Mouse (Mus musculus) small intestine, adult 2 months (tissue): Measurements from ENCODE around the gene Rnf181. TPM values are rescaled to one million over a fixed set of nuclear protein-coding genes. Genes with fewer than 3 reads are reported as not detected.

ENCODE experiments used
- H3K27ac ChIP-seq: fragments of 200-500 bp; 2 replicates; pipeline ENCODE4 v1.5.1; 2012; ENCODE audit warnings: low read depth, low read length, control low read depth, inconsistent platforms; ENCODE audit not compliant: insufficient read depth
- H3K27me3 ChIP-seq: fragments of 200-500 bp; 2 replicates; pipeline ENCODE4 v1.6.1; 2012; ENCODE audit warnings: mild to moderate bottlenecking, moderate library complexity, low read length, inconsistent platforms; ENCODE audit not compliant: control insufficient read depth, insufficient read depth
- H3K36me3 ChIP-seq: fragments of 200-500 bp; 2 replicates; pipeline ENCODE4 v1.6.1; 2012; ENCODE audit warnings: mild to moderate bottlenecking, low read length, control low read depth, inconsistent platforms; ENCODE audit not compliant: control insufficient read depth, insufficient read depth
- H3K4me1 ChIP-seq: fragments of 200-500 bp; 2 replicates; pipeline ENCODE4 v1.6.1; 2012; ENCODE audit warnings: low read length, inconsistent platforms, mixed read lengths; ENCODE audit not compliant: control insufficient read depth, insufficient read depth, insufficient read length
- H3K4me3 ChIP-seq: fragments of 200-500 bp; 2 replicates; pipeline ENCODE4 v1.5.1; 2012; ENCODE audit warnings: low read depth, mild to moderate bottlenecking, control low read depth, inconsistent platforms, low read length, moderate library complexity
- CTCF ChIP-seq: fragments of 200-500 bp; IDR thresholded peaks from 2 replicates; pipeline ENCODE4 v1.5.1; 2012; ENCODE audit warnings: low read depth, mild to moderate bottlenecking, control low read depth, inconsistent platforms, low read length, moderate library complexity, mixed read lengths; ENCODE audit not compliant: insufficient replicate concordance, insufficient read length; ENCODE audit errors: extremely low read depth
- POLR2A ChIP-seq: fragments of 200-500 bp; IDR thresholded peaks from 2 replicates; pipeline ENCODE4 v1.6.1; 2012; ENCODE audit warnings: low read depth, mild to moderate bottlenecking, control low read depth, inconsistent platforms, low read length, moderate library complexity
- WGBS: fragments of 180-500 bp; shearing (Covaris S2); methylation state at CpG from one replicate; pipeline ENCODE4 v1.1.7; 2018; 5-methylcytosine and 5-hydroxymethylcytosine counted together
- polyA plus RNA-seq: library from polyadenylated mRNA; depleted of rRNA; stranded (reverse); fragments of >200 nt; gene quantifications from 2 replicates; pipeline ENCODE4 v1.2.3, GENCODE M21; 2012

The Rnf181 gene
- polyA plus RNA-seq, 1 experiment, result 97.6 TPM

DNA sequence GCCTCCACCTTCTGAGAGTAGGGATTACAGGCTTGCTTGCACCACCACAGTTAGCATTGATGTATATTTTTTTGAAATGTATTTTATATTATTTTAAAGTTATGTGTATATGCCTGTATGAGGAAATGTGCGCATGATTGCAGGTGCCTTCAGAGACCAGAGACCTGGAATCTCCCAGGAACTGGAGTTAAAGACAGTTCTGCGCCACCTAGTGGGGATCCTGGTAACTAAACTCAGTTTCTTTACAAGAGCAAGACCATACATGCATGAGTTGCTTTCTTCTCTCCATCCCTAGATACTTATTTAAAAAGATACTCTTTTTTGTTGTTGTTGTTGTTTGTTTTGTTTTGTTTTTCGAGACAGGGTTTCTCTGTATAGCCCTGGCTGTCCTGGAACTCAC lies 42.8 kb upstream of the Rnf181 start:
- H3K4me1 ChIP-seq, result no peaks in the 10 kb centered on the region
- no peak overlapping the region for H3K4me3 ChIP-seq
- no peak overlapping the region for H3K27ac ChIP-seq
- TF ChIP-seq CTCF (peak; percentile 35; the same call in 1 of the 2 replicates), POLR2A (no peak)
- 8% methylated on average over 3 of the region's 3 CpGs for WGBS
- H3K36me3 ChIP-seq, result no peaks in the 10 kb centered on the region
- no peaks in the 10 kb centered on the region for H3K27me3 ChIP-seq

GRCm38 (mm10) chr6:72407119-72407518 lies 40.4 kb upstream of the Rnf181 start:
- no peaks in the 10 kb centered on the region for H3K36me3 ChIP-seq
- no peaks in the 10 kb centered on the region for H3K4me1 ChIP-seq
- WGBS, result 6% methylated on average over 5 of the region's 5 CpGs
- TF ChIP-seq CTCF (peak; percentile 95), POLR2A (no peak)
- H3K27me3 ChIP-seq, result no peaks in the 10 kb centered on the region
- no peak overlapping the region for H3K4me3 ChIP-seq
- no peak overlapping the region for H3K27ac ChIP-seq

DNA sequence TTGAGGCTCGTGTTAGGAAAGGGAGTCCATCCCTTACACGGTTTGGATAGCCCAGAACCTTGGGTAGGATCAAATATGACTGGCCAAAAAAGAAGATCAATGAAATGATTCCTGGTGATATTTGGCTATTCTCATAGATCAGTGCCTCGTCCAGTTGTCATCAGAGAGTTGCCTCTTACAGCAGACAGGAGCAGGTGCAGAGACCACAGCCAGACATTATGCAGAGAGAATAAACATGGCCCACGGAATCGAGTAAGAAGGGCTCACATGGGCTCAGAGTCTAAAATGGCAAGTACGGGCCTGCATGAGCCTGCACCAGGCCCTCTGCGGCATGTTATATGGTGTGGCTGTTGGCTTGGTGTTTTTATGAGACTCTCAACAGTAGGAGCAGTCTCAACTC lies 38.6 kb upstream of the Rnf181 start:
- TF ChIP-seq CTCF, result no peak
- no peak for TF ChIP-seq POLR2A
- WGBS, result 83% methylated on average over 7 of the region's 7 CpGs
- no peaks in the 10 kb centered on the region for H3K27me3 ChIP-seq
- no peak overlapping the region for H3K27ac ChIP-seq
- H3K36me3 ChIP-seq, result no peaks in the 10 kb centered on the region
- no peaks in the 10 kb centered on the region for H3K4me1 ChIP-seq
- H3K4me3 ChIP-seq, result no peak overlapping the region

DNA sequence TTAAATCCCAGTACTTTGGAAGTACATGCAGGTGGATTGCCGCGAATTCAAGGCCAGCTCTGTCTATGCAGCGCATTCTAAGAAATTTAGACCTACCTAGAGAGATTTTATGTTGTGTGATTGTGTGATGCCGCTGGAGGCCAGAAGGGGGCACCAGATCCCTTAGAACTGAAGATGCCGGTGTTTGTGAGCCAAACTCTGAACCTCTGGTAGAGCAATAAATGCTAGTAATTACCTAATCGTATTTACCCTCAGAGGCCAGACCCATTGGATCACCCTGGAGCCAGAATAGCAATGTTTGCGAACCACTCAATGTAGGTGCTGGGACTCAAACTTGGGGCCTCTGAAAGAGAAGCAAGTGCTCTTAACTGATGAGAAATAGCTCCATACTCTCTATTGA lies 35.1 kb upstream of the Rnf181 start:
- 9% methylated on average over 7 of the region's 7 CpGs for WGBS
- no peak overlapping the region for H3K27ac ChIP-seq

DNA sequence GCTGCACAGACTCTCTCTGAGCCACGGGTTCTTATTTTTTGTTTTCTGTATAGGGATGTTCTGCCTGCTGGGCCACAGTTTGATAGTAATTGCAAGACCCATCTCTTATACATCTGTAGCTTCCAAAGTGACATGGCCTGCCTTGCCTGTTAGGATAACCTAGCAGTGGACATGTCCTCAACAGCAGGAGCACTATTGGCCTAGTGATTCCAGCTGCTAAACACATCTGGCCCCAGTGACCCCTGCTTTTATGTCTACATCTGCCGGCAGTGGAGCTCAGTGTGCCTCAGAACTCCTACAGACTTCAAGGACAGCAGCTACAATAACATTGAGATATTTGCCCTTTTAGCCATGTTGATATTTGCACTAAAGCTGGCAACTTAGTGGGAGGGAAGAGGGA lies 33.2 kb upstream of the Rnf181 start:
- Histone ChIP-seq H3K36me3 (no peaks in the 10 kb centered on the region), H3K27me3 (no peaks in the 10 kb centered on the region), H3K4me3 (no peak overlapping the region), H3K27ac (no peak overlapping the region), H3K4me1 (no peaks in the 10 kb centered on the region)
- 67% methylated on average over 2 of the region's 2 CpGs for WGBS
- TF ChIP-seq POLR2A (no peak), CTCF (no peak)

More for the DNA sequence above, 35.1 kb upstream of the Rnf181 start:
- no peaks in the 10 kb centered on the region for H3K4me1 ChIP-seq
- no peaks in the 10 kb centered on the region for H3K27me3 ChIP-seq
- H3K4me3 ChIP-seq, result no peak overlapping the region
- no peaks in the 10 kb centered on the region for H3K36me3 ChIP-seq
- TF ChIP-seq CTCF (peak; percentile 88; the same call in 1 of the 2 replicates), POLR2A (no peak)

GRCm38 (mm10) chr6:72396837-72397251 lies 30.1 kb upstream of the Rnf181 start:
- TF ChIP-seq POLR2A (no peak), CTCF (no peak)
- WGBS, result 76% methylated on average over 10 of the region's 10 CpGs
- Histone ChIP-seq H3K4me3 (no peak overlapping the region), H3K36me3 (no peaks in the 10 kb centered on the region), H3K27ac (no peak overlapping the region), H3K4me1 (no peaks in the 10 kb centered on the region), H3K27me3 (no peaks in the 10 kb centered on the region)

- peaks cover 7% of the 10 kb centered on the region; the same call in 1 of the 2 replicates for H3K36me3 ChIP-seq
- no peak overlapping the region for H3K4me3 ChIP-seq
- 91% methylated on average over 5 of the region's 5 CpGs for WGBS
- H3K27ac ChIP-seq, result no peak overlapping the region
- H3K4me1 ChIP-seq, result peaks cover 4% of the 10 kb centered on the region; the same call in 1 of the 2 replicates
- no peak for TF ChIP-seq CTCF
- no peak for TF ChIP-seq POLR2A
- no peaks in the 10 kb centered on the region for H3K27me3 ChIP-seq
These were observed 25.6 kb upstream of the Rnf181 start for GRCm38 (mm10) chr6:72392341-72392740.
